Mouse (Mus musculus): ENCODE measurements around the gene Gm20388. TPM values are rescaled to one million over a fixed set of nuclear protein-coding genes. Genes with fewer than 3 reads are reported as not detected.

Gene Gm20388
- polyA plus RNA-seq, 1 experiment from 2014 or later: 1.4 TPM

DNA sequence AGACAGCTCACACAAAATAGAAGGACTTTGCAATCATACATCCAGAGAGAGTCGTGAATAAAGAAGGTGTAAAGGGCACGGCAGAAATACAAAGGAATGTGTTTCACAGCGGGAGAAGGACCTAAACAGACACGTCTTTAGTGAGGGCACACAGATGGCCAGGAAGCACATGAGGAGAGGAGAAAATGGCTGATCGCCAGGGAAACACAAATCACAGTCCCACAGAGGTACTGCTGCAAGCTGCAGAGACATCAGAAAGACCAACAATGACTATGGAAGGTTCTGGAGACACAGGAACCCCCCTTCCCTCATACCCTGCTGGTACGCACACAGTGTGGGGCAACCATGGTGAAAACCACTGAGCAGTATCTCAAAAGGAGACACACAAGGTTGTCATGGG lies 1810.4 kb downstream of the Gm20388 start:
- Histone ChIP-seq H3K4me3 (ENCODE audit: low read depth, low read length) (no peak overlapping the region), H3K36me3 (ENCODE audit: control insufficient read depth, insufficient read depth) (no peaks in the 10 kb centered on the region), H3K27ac (ENCODE audit: low read length) (no peak overlapping the region), H3K4me1 (ENCODE audit: control insufficient read depth, low read depth, low read length) (no peaks in the 10 kb centered on the region), H3K9ac (ENCODE audit: low read depth, low read length) (no peak overlapping the region), H3K27me3 (ENCODE audit: control insufficient read depth, insufficient read depth, low read depth, low read length) (no peaks in the 10 kb centered on the region; the same call in 1 of the 2 replicates), H3K4me2 (ENCODE audit: low read depth, low read length) (no peak overlapping the region), H3K9me3 (replicated peaks; ENCODE audit: control insufficient read depth, low read length) (no peaks in the 10 kb centered on the region)
- ATAC-seq (ENCODE audit: low read depth): no peak
- 33% methylated on average over 6 of the region's 6 CpGs for WGBS (ENCODE audit: insufficient replicate concordance)

DNA sequence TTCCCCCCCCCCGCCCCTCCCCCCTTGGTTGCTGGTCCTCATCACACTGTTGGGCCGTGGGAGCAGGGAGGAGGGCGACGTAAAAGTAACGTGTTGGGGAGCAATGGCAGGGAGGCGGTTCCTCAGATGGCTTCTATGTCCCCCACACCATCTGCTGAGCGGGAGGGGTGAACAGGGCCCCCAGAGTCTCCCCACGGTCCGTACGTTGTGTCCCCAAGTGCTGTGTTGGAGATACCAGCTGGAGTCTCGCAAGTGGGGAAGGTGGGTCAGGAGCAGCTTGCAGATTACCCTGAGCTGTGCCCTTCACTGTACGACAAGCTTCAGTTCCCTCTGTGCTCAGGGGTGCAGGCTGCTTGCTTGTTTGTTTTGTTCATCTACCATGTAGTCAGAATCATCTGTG lies 1813.2 kb downstream of the Gm20388 start:
- H3K27ac ChIP-seq (ENCODE audit: low read length): no peak overlapping the region
- H3K4me2 ChIP-seq (ENCODE audit: low read depth, low read length): no peak overlapping the region
- H3K9ac ChIP-seq (ENCODE audit: low read depth, low read length): no peak overlapping the region
- H3K27me3 ChIP-seq (ENCODE audit: control insufficient read depth, insufficient read depth, low read depth, low read length): peaks cover 9% of the 10 kb centered on the region
- no peak overlapping the region for H3K4me3 ChIP-seq (ENCODE audit: low read depth, low read length)
- peaks cover 2% of the 10 kb centered on the region; the same call in 1 of the 2 replicates for H3K9me3 ChIP-seq (replicated peaks; ENCODE audit: control insufficient read depth, low read length)
- ATAC-seq (ENCODE audit: low read depth): no peak
- no peaks in the 10 kb centered on the region for H3K36me3 ChIP-seq (ENCODE audit: control insufficient read depth, insufficient read depth)
- 64% methylated on average over 12 of the region's 12 CpGs for WGBS (ENCODE audit: insufficient replicate concordance)
- no peaks in the 10 kb centered on the region for H3K4me1 ChIP-seq (ENCODE audit: control insufficient read depth, low read depth, low read length)

DNA sequence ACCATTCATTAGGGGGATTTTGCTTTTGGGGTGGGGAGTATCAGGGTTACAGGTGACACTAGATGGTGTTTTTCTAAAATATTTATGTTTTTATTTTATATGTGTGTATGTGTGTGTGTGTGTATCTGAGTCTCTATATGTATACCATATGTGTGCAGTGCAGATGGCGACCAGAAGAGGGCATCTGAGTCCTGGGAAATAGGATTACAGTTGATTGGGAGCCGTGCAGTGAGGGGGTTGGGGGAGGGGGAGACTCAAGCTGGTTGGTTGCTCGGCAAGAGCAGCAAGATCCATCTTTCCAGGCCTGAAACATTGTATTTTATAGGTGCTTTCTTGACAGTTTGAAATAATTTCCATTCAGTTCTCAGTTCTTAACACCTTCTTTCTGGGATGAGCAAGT lies 1816.5 kb downstream of the Gm20388 start:
- H3K36me3 ChIP-seq (ENCODE audit: control insufficient read depth, insufficient read depth): no peaks in the 10 kb centered on the region
- no peak overlapping the region for H3K4me2 ChIP-seq (ENCODE audit: low read depth, low read length)
- H3K9ac ChIP-seq (ENCODE audit: low read depth, low read length): no peak overlapping the region
- peaks cover 42% of the 10 kb centered on the region for H3K27me3 ChIP-seq (ENCODE audit: control insufficient read depth, insufficient read depth, low read depth, low read length)
- no peak for ATAC-seq (ENCODE audit: low read depth)
- no peak overlapping the region for H3K27ac ChIP-seq (ENCODE audit: low read length)
- WGBS (ENCODE audit: insufficient replicate concordance): 42% methylated on average over 3 of the region's 3 CpGs
- peaks cover 2% of the 10 kb centered on the region; the same call in 1 of the 2 replicates for H3K9me3 ChIP-seq (replicated peaks; ENCODE audit: control insufficient read depth, low read length)
- H3K4me1 ChIP-seq (ENCODE audit: control insufficient read depth, low read depth, low read length): no peaks in the 10 kb centered on the region
- H3K4me3 ChIP-seq (ENCODE audit: low read depth, low read length): no peak overlapping the region

DNA sequence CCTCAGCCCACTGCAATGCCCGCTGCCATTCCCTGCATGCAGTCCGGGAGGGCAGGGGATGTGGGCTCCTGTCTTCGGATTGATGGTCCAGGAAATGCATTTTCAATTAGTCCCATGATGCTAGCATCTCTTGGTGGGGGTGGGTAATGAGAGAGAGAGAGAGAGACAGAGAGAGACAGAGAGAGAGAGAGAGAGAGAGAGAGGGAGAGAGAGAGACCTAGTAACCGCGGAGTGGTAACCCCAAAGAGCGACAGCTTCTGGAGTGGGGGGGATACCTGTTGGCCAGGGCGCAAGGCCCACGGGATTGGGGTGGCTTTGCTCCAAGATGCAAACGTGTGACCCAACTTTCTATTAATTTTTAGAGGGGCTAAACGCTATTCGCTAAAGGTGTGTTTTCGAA lies 1818.7 kb downstream of the Gm20388 start, which contains the start of gene Jph3:
Jph3 (plus strand) TSS at position 301 of the 400 bp plus-strand sequence.
- 12% methylated on average over 12 of the region's 12 CpGs for WGBS (ENCODE audit: insufficient replicate concordance)
- H3K27ac ChIP-seq (ENCODE audit: low read length): no peak within 1 kb of the TSS
- no peaks in the 10 kb centered on the region for H3K4me1 ChIP-seq (ENCODE audit: control insufficient read depth, low read depth, low read length)
- H3K36me3 ChIP-seq (ENCODE audit: control insufficient read depth, insufficient read depth): no peaks in the 10 kb centered on the region
- peak within 1 kb of the TSS; percentile 32; the same call in 1 of the 2 replicates for H3K4me2 ChIP-seq (ENCODE audit: low read depth, low read length)
- H3K9me3 ChIP-seq (replicated peaks; ENCODE audit: control insufficient read depth, low read length): peaks cover 2% of the 10 kb centered on the region; the same call in 1 of the 2 replicates
- ATAC-seq (ENCODE audit: low read depth): no peak
- no peak within 1 kb of the TSS for H3K9ac ChIP-seq (ENCODE audit: low read depth, low read length)
- H3K4me3 ChIP-seq (ENCODE audit: low read depth, low read length): peak within 1 kb of the TSS; percentile 27
- H3K27me3 ChIP-seq (ENCODE audit: control insufficient read depth, insufficient read depth, low read depth, low read length): peaks cover 56% of the 10 kb centered on the region

DNA sequence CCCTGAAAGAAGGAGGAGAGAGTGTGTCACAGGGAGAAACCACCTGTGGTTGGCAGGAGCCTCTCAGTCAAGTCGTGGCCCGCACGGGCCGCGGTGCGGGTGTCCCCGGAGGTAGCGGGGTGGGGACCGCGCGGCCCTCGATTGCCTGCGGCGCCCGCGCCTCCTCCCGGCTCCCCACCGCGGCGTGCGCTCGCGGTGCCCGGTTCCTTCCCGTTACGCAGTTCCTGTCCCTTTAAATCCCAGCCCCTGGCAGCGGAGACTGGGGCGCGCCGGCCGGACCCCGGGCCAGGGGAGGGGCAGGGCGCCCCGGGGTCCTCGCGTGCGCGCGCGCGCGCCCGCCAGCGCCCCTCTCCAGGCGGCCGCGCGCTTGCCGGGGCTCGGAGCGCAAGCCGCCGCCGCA lies 1819.1 kb downstream of the Gm20388 start:
- Histone ChIP-seq H3K36me3 (ENCODE audit: control insufficient read depth, insufficient read depth) (no peaks in the 10 kb centered on the region), H3K9ac (ENCODE audit: low read depth, low read length) (no peak overlapping the region), H3K4me1 (ENCODE audit: control insufficient read depth, low read depth, low read length) (no peaks in the 10 kb centered on the region), H3K27ac (ENCODE audit: low read length) (no peak overlapping the region), H3K27me3 (ENCODE audit: control insufficient read depth, insufficient read depth, low read depth, low read length) (peaks cover 56% of the 10 kb centered on the region), H3K4me3 (ENCODE audit: low read depth, low read length) (peak overlapping the region; percentile 27), H3K4me2 (ENCODE audit: low read depth, low read length) (no peak overlapping the region), H3K9me3 (replicated peaks; ENCODE audit: control insufficient read depth, low read length) (peaks cover 2% of the 10 kb centered on the region; the same call in 1 of the 2 replicates)
- 2% methylated on average over 37 of the region's 54 CpGs for WGBS (ENCODE audit: insufficient replicate concordance)
- ATAC-seq (ENCODE audit: low read depth): no peak

DNA sequence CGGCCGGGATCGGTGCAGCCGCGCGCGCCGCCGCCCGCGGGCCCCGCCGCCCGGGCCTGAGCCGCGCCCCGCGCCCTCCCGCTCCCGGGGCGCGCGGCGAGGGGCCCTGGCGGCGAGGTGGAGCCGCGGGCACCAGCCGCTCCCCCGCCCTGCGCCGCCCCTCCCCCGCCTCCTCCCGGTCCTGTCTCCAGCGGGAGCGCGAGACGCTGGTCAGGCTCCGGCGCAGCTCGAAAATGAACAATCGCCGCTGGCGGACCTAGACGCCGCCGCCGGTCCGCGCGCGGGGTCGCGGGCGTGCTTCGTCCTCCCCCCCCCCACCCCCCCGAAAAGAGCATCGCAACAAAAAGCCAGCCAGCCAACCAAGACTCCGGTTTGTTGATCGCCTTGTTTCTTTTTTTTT lies 1819.5 kb downstream of the Gm20388 start:
- ATAC-seq (ENCODE audit: low read depth): no peak
- peak overlapping the region; percentile 27 for H3K4me3 ChIP-seq (ENCODE audit: low read depth, low read length)
- no peak overlapping the region for H3K9ac ChIP-seq (ENCODE audit: low read depth, low read length)
- H3K36me3 ChIP-seq (ENCODE audit: control insufficient read depth, insufficient read depth): no peaks in the 10 kb centered on the region
- under 1% methylated on average over 22 of the region's 60 CpGs for WGBS (ENCODE audit: insufficient replicate concordance)
- H3K27me3 ChIP-seq (ENCODE audit: control insufficient read depth, insufficient read depth, low read depth, low read length): peaks cover 56% of the 10 kb centered on the region
- peaks cover 2% of the 10 kb centered on the region; the same call in 1 of the 2 replicates for H3K9me3 ChIP-seq (replicated peaks; ENCODE audit: control insufficient read depth, low read length)
- no peaks in the 10 kb centered on the region for H3K4me1 ChIP-seq (ENCODE audit: control insufficient read depth, low read depth, low read length)
- H3K4me2 ChIP-seq (ENCODE audit: low read depth, low read length): peak overlapping the region; percentile 32; the same call in 1 of the 2 replicates
- no peak overlapping the region for H3K27ac ChIP-seq (ENCODE audit: low read length)

DNA sequence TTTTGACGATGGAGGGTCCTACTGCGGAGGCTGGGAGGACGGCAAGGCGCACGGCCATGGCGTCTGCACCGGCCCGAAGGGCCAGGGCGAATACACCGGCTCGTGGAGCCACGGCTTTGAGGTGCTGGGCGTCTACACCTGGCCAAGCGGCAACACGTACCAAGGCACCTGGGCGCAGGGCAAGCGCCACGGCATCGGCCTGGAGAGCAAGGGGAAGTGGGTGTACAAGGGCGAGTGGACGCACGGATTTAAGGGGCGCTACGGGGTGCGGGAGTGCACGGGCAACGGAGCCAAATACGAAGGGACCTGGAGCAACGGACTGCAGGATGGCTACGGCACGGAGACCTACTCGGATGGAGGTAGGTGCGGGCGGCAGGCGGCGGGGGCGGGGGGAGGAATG lies 1820.0 kb downstream of the Gm20388 start:
- no peak overlapping the region for H3K9ac ChIP-seq (ENCODE audit: low read depth, low read length)
- peaks cover 56% of the 10 kb centered on the region for H3K27me3 ChIP-seq (ENCODE audit: control insufficient read depth, insufficient read depth, low read depth, low read length)
- H3K4me2 ChIP-seq (ENCODE audit: low read depth, low read length): peak overlapping the region; percentile 32; the same call in 1 of the 2 replicates
- ATAC-seq (ENCODE audit: low read depth): no peak
- peaks cover 2% of the 10 kb centered on the region; the same call in 1 of the 2 replicates for H3K9me3 ChIP-seq (replicated peaks; ENCODE audit: control insufficient read depth, low read length)
- no peak overlapping the region for H3K27ac ChIP-seq (ENCODE audit: low read length)
- no peak overlapping the region for H3K4me3 ChIP-seq (ENCODE audit: low read depth, low read length)
- WGBS (ENCODE audit: insufficient replicate concordance): 2% methylated on average over 37 of the region's 37 CpGs
- H3K36me3 ChIP-seq (ENCODE audit: control insufficient read depth, insufficient read depth): no peaks in the 10 kb centered on the region
- no peaks in the 10 kb centered on the region for H3K4me1 ChIP-seq (ENCODE audit: control insufficient read depth, low read depth, low read length)

DNA sequence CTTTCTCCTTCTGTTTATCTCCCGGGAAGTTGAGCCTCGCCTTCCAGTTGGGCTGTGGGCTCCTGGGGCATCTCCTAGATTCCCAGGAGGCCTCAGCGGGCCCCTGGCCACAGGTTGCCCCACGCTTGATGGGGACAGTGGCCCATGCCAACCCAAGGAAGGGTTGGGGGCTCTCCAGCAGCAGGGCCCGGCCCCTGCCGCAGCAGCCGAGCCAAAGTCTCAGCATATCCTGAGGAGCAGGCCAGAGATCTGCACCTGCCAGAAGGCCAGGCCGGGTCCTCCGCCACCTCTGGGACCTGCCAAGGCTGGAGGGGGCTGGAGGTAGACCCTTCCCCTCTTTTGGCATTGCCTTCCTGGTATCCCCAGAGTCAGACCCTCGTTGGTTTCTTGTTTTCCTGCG lies 1820.4 kb downstream of the Gm20388 start:
- H3K9ac ChIP-seq (ENCODE audit: low read depth, low read length): no peak overlapping the region
- H3K27me3 ChIP-seq (ENCODE audit: control insufficient read depth, insufficient read depth, low read depth, low read length): peaks cover 56% of the 10 kb centered on the region
- 8% methylated on average over 11 of the region's 11 CpGs for WGBS (ENCODE audit: insufficient replicate concordance)
- H3K9me3 ChIP-seq (replicated peaks; ENCODE audit: control insufficient read depth, low read length): peaks cover 2% of the 10 kb centered on the region; the same call in 1 of the 2 replicates
- no peak overlapping the region for H3K4me2 ChIP-seq (ENCODE audit: low read depth, low read length)
- H3K27ac ChIP-seq (ENCODE audit: low read length): no peak overlapping the region
- ATAC-seq (ENCODE audit: low read depth): no peak
- H3K4me3 ChIP-seq (ENCODE audit: low read depth, low read length): no peak overlapping the region
- no peaks in the 10 kb centered on the region for H3K4me1 ChIP-seq (ENCODE audit: control insufficient read depth, low read depth, low read length)
- H3K36me3 ChIP-seq (ENCODE audit: control insufficient read depth, insufficient read depth): no peaks in the 10 kb centered on the region

DNA sequence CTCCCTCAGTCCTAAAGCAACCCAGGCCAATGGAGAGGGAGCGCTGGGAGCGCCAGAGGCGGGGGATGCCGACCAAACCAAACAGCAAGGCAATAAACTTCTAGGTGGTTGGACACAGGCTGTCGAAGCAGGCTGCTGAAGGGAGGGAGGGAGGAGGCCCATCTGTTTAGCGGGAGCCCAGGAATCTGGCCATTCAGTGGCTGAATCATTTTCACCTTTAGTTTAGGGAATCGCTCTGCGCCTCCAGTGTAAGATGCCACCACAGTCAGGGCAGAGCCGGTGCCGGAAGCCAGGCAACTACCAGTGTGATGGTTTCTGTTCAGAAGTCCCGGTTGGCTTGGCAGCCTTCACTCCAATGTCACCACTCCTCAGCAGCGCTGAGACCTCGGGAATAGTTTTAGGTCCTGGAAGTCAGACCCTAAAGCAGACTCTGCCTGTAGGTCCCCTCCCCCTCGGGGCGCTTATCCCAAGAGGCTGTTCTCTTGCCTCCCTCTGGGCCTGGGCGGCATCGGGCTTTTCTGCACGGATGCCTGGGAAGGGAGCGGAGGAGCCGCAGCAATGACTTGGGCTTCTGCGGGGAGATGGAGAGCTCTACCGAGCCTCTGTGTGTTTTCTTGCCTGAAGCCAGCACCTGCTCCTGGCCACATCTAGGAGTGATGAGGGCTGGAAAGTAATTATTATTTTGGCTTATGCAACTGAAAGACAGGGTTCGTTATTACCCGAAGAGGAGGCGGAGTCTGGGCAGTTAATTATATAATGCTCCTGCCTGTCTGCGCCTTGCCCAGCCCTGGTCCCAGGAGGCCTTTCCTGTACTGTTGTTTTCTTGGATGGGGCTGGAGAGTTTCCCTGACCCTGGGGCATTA lies 1821.1 kb downstream of the Gm20388 start:
- ATAC-seq (ENCODE audit: low read depth): no peak
- Histone ChIP-seq H3K4me2 (ENCODE audit: low read depth, low read length) (no peak overlapping the region), H3K4me3 (ENCODE audit: low read depth, low read length) (no peak overlapping the region)

More for the DNA sequence above, 1821.1 kb downstream of the Gm20388 start:
- WGBS (ENCODE audit: insufficient replicate concordance): 10% methylated on average over 26 of the region's 26 CpGs
- Histone ChIP-seq H3K4me1 (ENCODE audit: control insufficient read depth, low read depth, low read length) (no peaks in the 10 kb centered on the region), H3K27ac (ENCODE audit: low read length) (no peak overlapping the region), H3K9me3 (replicated peaks; ENCODE audit: control insufficient read depth, low read length) (peaks cover 2% of the 10 kb centered on the region; the same call in 1 of the 2 replicates), H3K36me3 (ENCODE audit: control insufficient read depth, insufficient read depth) (no peaks in the 10 kb centered on the region), H3K27me3 (ENCODE audit: control insufficient read depth, insufficient read depth, low read depth, low read length) (peaks cover 56% of the 10 kb centered on the region), H3K9ac (ENCODE audit: low read depth, low read length) (no peak overlapping the region)

Data from liver, embryonic 16.5 days (tissue).